Mouse (Mus musculus) left cerebral cortex, adult 6 months (tissue): ENCODE data around the gene Syndig1l. TPM values are rescaled to one million over a fixed set of nuclear protein-coding genes. Genes with fewer than 3 reads are reported as not detected.

Experiments
- long read RNA-seq, 2 experiments: library from polyadenylated mRNA; unstranded; transcript quantifications; one replicate each; pipeline ENCODE4 v2.0.0; 2019 to 2020
- polyA plus RNA-seq: library from polyadenylated mRNA; unstranded; fragments of <200 nt; fragmentation: Nextera tagmentation; gene quantifications from 2 replicates; pipeline ENCODE4 v1.2.3, GENCODE M21; 2021

Gene Syndig1l
- 5.7 and 28.1 TPM in 2 replicates for polyA plus RNA-seq
- long read RNA-seq, experiment 1, transcript Syndig1l-201 (4 exons, 2,524 nt) = major isoform, 10 of 18 reads
- long read RNA-seq, experiment 1, partial matches to known transcripts = 4 of 18 reads
- long read RNA-seq, experiment 1, other reads (novel, unspliced or antisense) = 4 of 18 reads
- long read RNA-seq, experiment 2, partial matches to known transcripts = 9 of 15 reads
- long read RNA-seq, experiment 2, other reads (novel, unspliced or antisense) = 6 of 15 reads

GRCm38 (mm10) chr12:84698319-84699081 is at the start of gene Syndig1l:
Syndig1l (minus strand) TSS chr12:84698831.

GRCm38 (mm10) chr12:84640654-84641053 is 58.0 kb downstream of the Syndig1l start, which contains the start of gene Vrtn:
Vrtn (plus strand) TSS chr12:84641019.

Other genes with a start within 250 kb of the Syndig1l start
- 43.8 and 56.6 TPM in 2 replicates for gene Aldh6a1, start 247.8 kb downstream of the Syndig1l start, polyA plus RNA-seq
- 35.1 and 41.5 TPM in 2 replicates for gene Lin52, start 247.4 kb downstream of the Syndig1l start, polyA plus RNA-seq
- gene Vsx2, start 129.1 kb downstream of the Syndig1l start, polyA plus RNA-seq = 0.06 TPM in 1 of 2 replicates, not detected in the other
- 8.5 and 10.3 TPM in 2 replicates for gene Abcd4, start 81.4 kb downstream of the Syndig1l start, polyA plus RNA-seq
- gene Vrtn, start 57.8 kb downstream of the Syndig1l start, polyA plus RNA-seq = not detected in 2 replicates
- 59.3 and 61.4 TPM in 2 replicates for gene Npc2, start 74.3 kb upstream of the Syndig1l start, polyA plus RNA-seq
- gene Isca2, start 74.4 kb upstream of the Syndig1l start, polyA plus RNA-seq = 116 and 127 TPM in 2 replicates
- 0.04 TPM in 1 of 2 replicates, not detected in the other for gene Ltbp2, start 177.7 kb upstream of the Syndig1l start, polyA plus RNA-seq